Mouse (Mus musculus): ENCODE data around the gene Gm12166.

- TF ChIP-seq CTCF (IDR thresholded peaks at IDR 0.05; ENCODE audit: insufficient read depth, low read depth, low read length) (no peak), POLR2A (IDR thresholded peaks at IDR 0.05; ENCODE audit: insufficient read depth, low read depth, low read length) (no peak)
Observed at GRCm38 (mm10) chr11:46089081-46089713, 37.1 kb upstream of the Gm12166 start.
